ENCODE assay signal across 23 mouse cellular contexts in the genomic region with DNA sequence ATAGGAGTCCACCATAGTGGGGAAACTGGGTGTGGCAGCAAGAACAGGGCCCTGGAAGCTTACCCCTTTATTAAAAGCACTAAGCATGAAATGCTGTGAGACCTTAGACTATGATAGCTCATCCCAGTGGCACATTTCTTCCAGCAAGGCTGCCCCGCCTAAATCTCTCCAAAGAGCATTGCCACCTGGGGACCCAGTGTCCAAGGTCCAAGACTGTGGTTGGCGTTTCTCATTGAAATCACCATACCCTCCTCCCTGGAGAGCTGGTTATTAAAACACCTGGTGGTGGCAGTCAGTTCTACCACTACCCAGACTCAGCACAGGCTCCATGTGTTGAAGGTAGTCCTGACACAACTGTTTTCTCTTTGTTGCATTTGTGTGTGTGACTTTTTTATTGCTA.
"Had no signal": no experiment of that assay in that cellular context is flagged by ENCODE, and none has a peak within 500 bp of the region (broad histone marks: within the 10 kb centered on the region; RNA-seq: fewer than 3 reads in every experiment).

No protein-coding gene starts in this region.

- H3K4me3 ChIP-seq: gastrocnemius, adult 2 months; heart, embryonic 10.5 days; heart, embryonic 12.5 days; hindbrain, embryonic 10.5 days; hindbrain, embryonic 12.5 days; layer of hippocampus, adult 2 months; left cerebral cortex, adult 2 months; limb, embryonic 10.5 days; limb, embryonic 12.5 days; liver, embryonic 13.5 days had no signal

- H3K9me3 ChIP-seq: heart, embryonic 10.5 days; heart, embryonic 12.5 days; hindbrain, embryonic 10.5 days; hindbrain, embryonic 12.5 days; limb, embryonic 10.5 days; limb, embryonic 12.5 days; liver, embryonic 13.5 days had no signal

- H3K36me3 ChIP-seq: heart, embryonic 10.5 days; heart, embryonic 12.5 days; hindbrain, embryonic 10.5 days; hindbrain, embryonic 12.5 days; limb, embryonic 10.5 days; limb, embryonic 12.5 days; liver, embryonic 13.5 days had no signal

- H3K27me3 ChIP-seq: heart, embryonic 12.5 days; hindbrain, embryonic 12.5 days had no signal

- H3K9ac ChIP-seq: heart, embryonic 12.5 days; hindbrain, embryonic 12.5 days; hindbrain, embryonic 14.5 days; limb, embryonic 12.5 days; liver, embryonic 13.5 days had no signal

- H3K27ac ChIP-seq: gastrocnemius, adult 2 months; heart, embryonic 10.5 days; hindbrain, embryonic 10.5 days; hindbrain, embryonic 12.5 days; hindbrain, embryonic 14.5 days; layer of hippocampus, adult 2 months; left cerebral cortex, adult 2 months; limb, embryonic 10.5 days; limb, embryonic 12.5 days; liver, embryonic 13.5 days had no signal

- H3K4me2 ChIP-seq: heart, embryonic 12.5 days; hindbrain, embryonic 12.5 days; hindbrain, embryonic 14.5 days; limb, embryonic 12.5 days; liver, embryonic 11.5 days; liver, embryonic 13.5 days had no signal

- ATAC-seq: hindbrain, embryonic 16.5 days; inflammation-experienced regulatory T-cells, adult 6 months had no signal

- DNase-seq: gastrocnemius, adult 2 months; gastrocnemius, postnatal 10 days; gastrocnemius, postnatal 25 days; heart, postnatal 10 days; heart, postnatal 4 days; kidney, adult 11 months; kidney, adult 8-10 months; kidney, postnatal 10 days; kidney, postnatal 4 days; liver; liver, embryonic 13.5 days had no signal
